Mouse (Mus musculus) liver, embryonic 14.5 days (tissue): ENCODE data around the gene Runx2.

Experiments
- CTCF ChIP-seq: IDR thresholded peaks from 2 replicates; pipeline ENCODE4 v1.5.1; 2016; ENCODE audit warnings: antibody characterized with exemption, low read depth, control low read depth
- EP300 ChIP-seq: IDR thresholded peaks from 2 replicates; pipeline ENCODE4 v1.6.1; 2016; ENCODE audit warnings: antibody characterized with exemption, low read depth

GRCm38 (mm10) chr17:44631577-44631976, 183.0 kb downstream of the Runx2 start:
- no peak for TF ChIP-seq CTCF
- no peak for TF ChIP-seq EP300
